Mouse (Mus musculus): Measurements from ENCODE around the gene Wdr31.
"Not testable (repeated sequence)": the region's sequence is repeated elsewhere in the genome, so short reads cannot be mapped to it uniquely, and the experiment has no call there.

The Wdr31 gene

DNA sequence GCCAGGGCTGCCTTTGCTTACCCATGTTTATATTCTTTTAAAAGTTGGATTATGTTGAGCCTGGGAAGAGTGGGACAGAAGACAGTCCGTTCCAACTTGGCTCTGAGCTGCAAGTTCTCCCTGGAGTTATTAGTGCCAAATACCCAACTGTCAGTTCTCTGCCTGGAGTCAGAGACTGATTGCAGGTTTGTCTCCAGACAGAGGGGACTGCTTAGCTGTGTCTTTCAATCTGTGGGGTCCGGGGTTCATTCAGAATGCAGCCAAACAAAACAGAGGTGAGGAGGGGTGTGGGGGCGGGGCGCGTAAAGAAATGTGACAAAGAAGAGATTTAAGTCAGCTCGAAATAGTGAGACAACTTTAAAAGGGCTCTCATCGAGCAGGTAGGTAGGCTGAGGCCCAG is 30.8 kb upstream of the Wdr31 start:
- in situ Hi-C loops (cut with MboI; ENCODE audit: low pct_unique_long_range_greater_than_20kb in 1 of 2, low sequenced_read_pairs in 2 of 2, unreplicated experiment in 1 of 2), result no loop called here

- in situ Hi-C loops (cut with MboI; ENCODE audit: low pct_unique_long_range_greater_than_20kb in 1 of 2, low sequenced_read_pairs in 2 of 2, unreplicated experiment in 1 of 2), result no loop called here
Observed at GRCm38 (mm10) chr4:62500799-62501198, 30.1 kb upstream of the Wdr31 start.

DNA sequence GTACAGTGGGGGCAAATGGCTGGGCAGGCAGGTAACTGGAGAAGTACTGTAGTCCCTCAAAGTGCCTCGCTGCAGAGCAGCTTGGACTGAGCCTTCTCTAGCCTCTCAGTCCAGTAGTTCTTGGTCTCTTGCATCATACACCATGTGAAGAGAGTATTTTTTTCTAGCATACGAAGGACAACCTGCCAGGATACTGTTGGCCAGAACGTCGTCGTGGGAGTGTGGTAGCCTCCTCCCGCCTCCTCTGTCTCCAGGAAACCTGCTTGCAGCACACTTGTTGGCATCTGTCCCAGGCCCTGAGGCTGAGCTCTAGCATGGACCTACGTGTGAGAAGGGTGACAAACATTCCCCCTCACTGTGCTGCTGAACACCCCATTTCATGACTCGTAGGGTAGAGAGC is 26.1 kb upstream of the Wdr31 start:
- in situ Hi-C loops (cut with MboI; ENCODE audit: low pct_unique_long_range_greater_than_20kb in 1 of 2, low sequenced_read_pairs in 2 of 2, unreplicated experiment in 1 of 2), result no loop called here

GRCm38 (mm10) chr4:62495946-62496345 is 25.2 kb upstream of the Wdr31 start:
- in situ Hi-C loops (cut with MboI; ENCODE audit: low pct_unique_long_range_greater_than_20kb in 1 of 2, low sequenced_read_pairs in 2 of 2, unreplicated experiment in 1 of 2), result no loop called here

DNA sequence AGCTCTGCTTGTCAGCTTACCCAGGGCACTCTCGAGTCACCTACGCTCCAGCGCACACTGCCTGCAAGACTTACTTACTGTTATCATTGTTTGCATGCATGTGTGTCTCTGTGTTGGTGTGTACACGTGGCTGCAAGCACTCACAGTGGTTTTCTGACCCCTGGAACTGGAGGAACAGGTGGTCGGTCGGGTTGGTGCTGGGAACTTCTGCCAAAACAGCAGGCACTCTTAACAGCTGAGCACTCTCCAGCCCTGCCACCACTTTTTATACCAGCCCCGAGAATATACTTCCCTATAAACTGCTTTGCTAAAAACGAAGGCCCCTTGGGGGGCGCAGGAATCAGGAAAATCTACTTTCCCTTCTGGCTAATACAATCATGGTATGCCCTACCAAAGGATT is 23.5 kb upstream of the Wdr31 start:
- in situ Hi-C loops (cut with MboI; ENCODE audit: low pct_unique_long_range_greater_than_20kb in 1 of 2, low sequenced_read_pairs in 2 of 2, unreplicated experiment in 1 of 2), result no loop called here

GRCm38 (mm10) chr4:62492682-62493081 is 22.0 kb upstream of the Wdr31 start:
- in situ Hi-C loops (cut with MboI; ENCODE audit: low pct_unique_long_range_greater_than_20kb in 1 of 2, low sequenced_read_pairs in 2 of 2, unreplicated experiment in 1 of 2), result no loop called here

- in situ Hi-C loops (cut with MboI; ENCODE audit: low pct_unique_long_range_greater_than_20kb in 1 of 2, low sequenced_read_pairs in 2 of 2, unreplicated experiment in 1 of 2), result no loop called here
Observed at GRCm38 (mm10) chr4:62487914-62488313, 17.2 kb upstream of the Wdr31 start.

GRCm38 (mm10) chr4:62487172-62487571 is 16.5 kb upstream of the Wdr31 start:
- in situ Hi-C loops (cut with MboI; ENCODE audit: low pct_unique_long_range_greater_than_20kb in 1 of 2, low sequenced_read_pairs in 2 of 2, unreplicated experiment in 1 of 2), result no loop called here

- in situ Hi-C loops (cut with MboI; ENCODE audit: low pct_unique_long_range_greater_than_20kb in 1 of 2, low sequenced_read_pairs in 2 of 2, unreplicated experiment in 1 of 2), result no loop called here
Observed at GRCm38 (mm10) chr4:62486162-62486696, 15.5 kb upstream of the Wdr31 start.

- in situ Hi-C loops (cut with MboI; ENCODE audit: low pct_unique_long_range_greater_than_20kb in 1 of 2, low sequenced_read_pairs in 2 of 2, unreplicated experiment in 1 of 2), result no loop called here
Observed at GRCm38 (mm10) chr4:62485450-62486161, 14.9 kb upstream of the Wdr31 start.

- in situ Hi-C loops (cut with MboI; ENCODE audit: low pct_unique_long_range_greater_than_20kb in 1 of 2, low sequenced_read_pairs in 2 of 2, unreplicated experiment in 1 of 2), result no loop called here
Observed at GRCm38 (mm10) chr4:62484928-62485327, 14.2 kb upstream of the Wdr31 start.

- in situ Hi-C loops (cut with MboI; ENCODE audit: low pct_unique_long_range_greater_than_20kb in 1 of 2, low sequenced_read_pairs in 2 of 2, unreplicated experiment in 1 of 2), result no loop called here
Observed at GRCm38 (mm10) chr4:62480709-62481605, 10.3 kb upstream of the Wdr31 start.

- in situ Hi-C loops (cut with MboI; ENCODE audit: low pct_unique_long_range_greater_than_20kb in 1 of 2, low sequenced_read_pairs in 2 of 2, unreplicated experiment in 1 of 2), result no loop called here
Observed at GRCm38 (mm10) chr4:62479937-62480708, 9.4 kb upstream of the Wdr31 start, which contains the start of gene Bspry. Gene Bspry, plus strand, starts transcription at chr4:62480053.

DNA sequence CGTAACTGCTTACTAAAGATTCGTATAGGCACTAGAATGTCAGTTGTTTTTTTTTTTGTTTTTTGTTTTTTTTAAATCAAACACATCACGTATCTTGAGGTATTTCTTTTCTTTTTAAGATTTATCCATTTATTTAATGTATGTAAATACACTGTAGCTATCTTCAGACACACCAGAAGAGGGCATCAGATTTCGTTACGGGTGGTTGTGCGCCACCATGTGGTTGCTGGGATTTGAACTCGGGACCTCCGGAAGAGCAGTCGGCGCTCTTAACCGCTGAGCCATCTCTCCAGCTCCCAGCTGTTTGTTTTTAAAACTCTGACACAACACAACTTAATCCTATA is 8.9 kb upstream of the Wdr31 start:
- in situ Hi-C loops (cut with MboI; ENCODE audit: low pct_unique_long_range_greater_than_20kb in 1 of 2, low sequenced_read_pairs in 2 of 2, unreplicated experiment in 1 of 2), result not testable (repeated sequence)

DNA sequence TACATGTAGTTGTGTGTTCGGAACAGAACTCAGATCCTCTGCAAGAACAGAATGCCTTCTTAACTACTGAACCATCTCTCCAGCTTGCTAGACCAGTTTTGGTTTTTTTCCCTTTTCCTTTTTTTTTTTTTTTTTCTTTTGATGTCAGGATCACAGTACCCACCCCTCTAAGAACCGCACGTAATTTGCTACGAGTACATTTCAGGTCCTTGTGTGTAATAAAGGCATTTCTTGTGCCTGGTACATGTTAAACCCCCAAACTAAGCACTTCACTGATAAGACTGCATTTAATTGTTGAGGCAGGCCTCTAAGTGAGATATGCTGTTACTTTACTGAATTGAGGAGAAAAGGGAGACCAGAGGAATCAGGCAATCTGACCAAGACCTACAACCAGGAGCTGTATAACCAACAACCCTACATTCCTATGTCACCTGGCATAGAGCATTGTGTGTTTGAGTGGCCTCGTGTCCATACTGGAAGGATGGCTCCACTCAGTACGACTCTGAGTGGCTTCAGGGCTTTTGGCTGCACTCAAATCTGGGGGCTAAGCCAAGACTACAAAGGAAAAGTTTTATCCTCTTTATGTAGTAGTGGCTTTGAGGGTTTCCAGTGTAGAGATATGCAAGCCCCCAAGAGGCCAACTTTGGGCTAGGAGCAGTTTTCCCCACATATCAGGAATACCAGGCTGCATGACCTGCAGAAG is 7.0 kb upstream of the Wdr31 start:
- in situ Hi-C loops (cut with MboI; ENCODE audit: low pct_unique_long_range_greater_than_20kb in 1 of 2, low sequenced_read_pairs in 2 of 2, unreplicated experiment in 1 of 2), result no loop called here

DNA sequence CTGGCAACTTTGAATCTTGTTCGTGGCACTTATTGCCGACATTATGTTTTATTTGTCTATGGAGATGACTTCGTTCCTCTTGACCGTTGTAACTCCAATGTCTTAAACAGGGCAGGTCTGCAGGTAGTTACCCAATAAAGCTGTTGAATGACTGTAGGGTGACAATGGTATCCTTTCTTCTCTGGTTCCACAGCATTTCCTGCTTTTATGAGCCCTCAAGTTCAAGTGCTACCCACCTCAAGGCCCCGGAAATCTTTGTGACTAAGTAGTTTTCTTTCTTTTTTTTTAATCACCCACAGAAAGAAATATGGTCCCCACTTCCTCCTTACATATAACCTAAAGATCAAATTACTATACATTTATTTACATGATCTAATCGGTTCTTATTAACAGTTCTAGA is 5.1 kb upstream of the Wdr31 start:
- in situ Hi-C loops (cut with MboI; ENCODE audit: low pct_unique_long_range_greater_than_20kb in 1 of 2, low sequenced_read_pairs in 2 of 2, unreplicated experiment in 1 of 2), result no loop called here

DNA sequence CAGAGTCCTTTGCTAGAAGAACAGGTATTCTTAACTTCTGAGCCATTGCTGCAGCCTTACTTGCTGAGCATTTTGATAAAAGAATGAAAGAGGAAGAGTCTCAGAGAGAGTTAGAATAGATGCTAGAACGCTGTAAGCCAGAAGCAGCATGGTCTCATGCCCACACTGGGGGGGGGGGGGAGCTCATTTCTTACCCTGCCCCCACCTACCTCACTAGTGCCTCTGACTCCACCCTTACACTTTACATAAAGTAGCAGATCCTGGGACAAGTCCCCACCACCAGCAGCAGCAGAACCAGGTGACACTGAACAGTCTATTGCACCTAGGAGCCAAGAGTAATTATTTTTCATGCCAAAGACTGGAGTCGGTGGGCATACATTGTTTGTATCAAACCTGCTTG is 4.4 kb upstream of the Wdr31 start:
- in situ Hi-C loops (cut with MboI; ENCODE audit: low pct_unique_long_range_greater_than_20kb in 1 of 2, low sequenced_read_pairs in 2 of 2, unreplicated experiment in 1 of 2), result no loop called here

GRCm38 (mm10) chr4:62472071-62472470 is 1.4 kb upstream of the Wdr31 start:
- in situ Hi-C loops (cut with MboI; ENCODE audit: low pct_unique_long_range_greater_than_20kb in 1 of 2, low sequenced_read_pairs in 2 of 2, unreplicated experiment in 1 of 2), result no loop called here
